Mouse (Mus musculus): ENCODE data around the gene Wbp1. TPM values are rescaled to one million over a fixed set of nuclear protein-coding genes. Genes with fewer than 3 reads are reported as not detected.

The Wbp1 gene
- polyA plus RNA-seq, 1 experiment from 2014 or later, result 32.3 TPM

GRCm38 (mm10) chr6:83101688-83102556 lies 19.4 kb downstream of the Wbp1 start:
- Histone ChIP-seq H3K27ac (peak overlapping the region; percentile 85), H3K36me3 (peaks cover 25% of the 10 kb centered on the region), H3K4me2 (peak overlapping the region; percentile 99), H3K4me3 (replicated peaks) (peak overlapping the region; percentile 81), H3K27me3 (peaks cover 11% of the 10 kb centered on the region; the same call in 1 of the 2 replicates), H3K9ac (peak overlapping the region; percentile 90), H3K4me1 (replicated peaks) (peaks cover 28% of the 10 kb centered on the region), H3K9me3 (replicated peaks) (no peaks in the 10 kb centered on the region)
- WGBS (ENCODE audit: insufficient replicate concordance), result under 1% methylated on average over 74 of the region's 74 CpGs
- peak; percentile 73 for DNase-seq
- peak; percentile 70 for ATAC-seq (ENCODE audit: low read depth)

DNA sequence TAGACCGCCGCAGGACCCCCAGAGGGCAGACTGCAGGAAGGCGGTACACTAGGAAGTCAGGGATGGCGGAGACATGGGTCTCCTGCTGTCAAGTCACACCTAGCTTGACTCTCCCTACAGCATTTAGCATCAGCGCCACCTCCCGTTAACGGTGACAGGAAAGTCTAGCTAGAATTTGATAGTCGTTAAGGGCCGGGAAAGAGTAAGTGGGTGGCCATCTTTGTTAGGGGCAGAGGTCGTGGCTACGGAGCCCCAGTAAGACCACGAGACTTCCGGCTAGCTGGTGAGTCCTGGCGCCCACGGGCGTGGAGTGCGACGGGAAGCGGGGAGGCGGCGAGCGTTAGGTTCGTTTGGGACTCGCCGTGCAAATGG lies 20.1 kb downstream of the Wbp1 start, which contains the start of the genes Ccdc142 and Gm42688:
Gene Ccdc142 (plus strand): TSS at position 286 of the 372 bp plus-strand sequence.
Gene Gm42688 (plus strand): TSS at position 302 of the 372 bp plus-strand sequence.
- Histone ChIP-seq H3K4me2 (peak within 1 kb of the TSS; percentile 99), H3K27me3 (peaks cover 14% of the 10 kb centered on the region), H3K9me3 (replicated peaks) (no peaks in the 10 kb centered on the region), H3K27ac (peak within 1 kb of the TSS; percentile 85), H3K4me1 (replicated peaks) (peaks cover 27% of the 10 kb centered on the region), H3K4me3 (replicated peaks) (peak within 1 kb of the TSS; percentile 81), H3K36me3 (peaks cover 21% of the 10 kb centered on the region), H3K9ac (peak within 1 kb of the TSS; percentile 90)
- WGBS (ENCODE audit: insufficient replicate concordance), result 2% methylated on average over 25 of the region's 25 CpGs
- DNase-seq, result peak; percentile 82
- ATAC-seq (ENCODE audit: low read depth), result peak; percentile 81

DNA sequence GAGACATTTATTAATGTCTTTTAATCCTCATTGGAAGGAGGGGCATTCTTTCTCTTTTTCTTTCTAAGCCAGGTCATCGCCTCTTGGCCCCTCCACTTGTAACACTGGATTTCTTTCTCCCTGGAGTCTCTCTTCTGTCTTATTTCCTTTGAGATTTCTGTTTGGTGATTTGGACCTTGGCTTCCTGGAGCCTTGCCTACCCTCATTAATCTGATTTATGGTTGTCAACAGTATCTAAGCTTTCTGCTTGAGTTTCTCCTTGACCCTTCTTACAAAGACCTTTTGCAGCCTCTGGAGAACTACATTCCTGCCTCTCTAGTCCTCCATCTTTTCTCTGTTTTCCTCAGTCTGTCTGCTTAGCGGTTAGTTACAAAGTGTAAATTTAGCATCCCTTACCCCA lies 22.9 kb downstream of the Wbp1 start:
- Histone ChIP-seq H3K27ac (no peak overlapping the region), H3K36me3 (0 out of 2 replicates have a peak, but pooled peaks cover under 1% of the 10 kb centered on the region), H3K4me1 (replicated peaks) (peaks cover 25% of the 10 kb centered on the region), H3K4me2 (no peak overlapping the region), H3K9ac (no peak overlapping the region), H3K27me3 (peaks cover 27% of the 10 kb centered on the region), H3K4me3 (replicated peaks) (no peak overlapping the region), H3K9me3 (replicated peaks) (peaks cover 3% of the 10 kb centered on the region; the same call in 1 of the 2 replicates)
- no peak for DNase-seq
- ATAC-seq (ENCODE audit: low read depth), result no peak
- 73% methylated on average over 2 of the region's 2 CpGs for WGBS (ENCODE audit: insufficient replicate concordance)

GRCm38 (mm10) chr6:83095968-83096367 lies 25.4 kb downstream of the Wbp1 start:
- H3K36me3 ChIP-seq, result no peaks in the 10 kb centered on the region
- no peak for ATAC-seq (ENCODE audit: low read depth)
- no peak overlapping the region for H3K27ac ChIP-seq
- 39% methylated on average over 6 of the region's 6 CpGs for WGBS (ENCODE audit: insufficient replicate concordance)
- H3K9ac ChIP-seq, result no peak overlapping the region
- no peak overlapping the region for H3K4me3 ChIP-seq (replicated peaks)
- no peak for DNase-seq
- peaks cover 4% of the 10 kb centered on the region for H3K4me1 ChIP-seq (replicated peaks)
- H3K27me3 ChIP-seq, result peaks cover 43% of the 10 kb centered on the region
- no peak overlapping the region for H3K4me2 ChIP-seq
- peaks cover 3% of the 10 kb centered on the region; the same call in 1 of the 2 replicates for H3K9me3 ChIP-seq (replicated peaks)

DNA sequence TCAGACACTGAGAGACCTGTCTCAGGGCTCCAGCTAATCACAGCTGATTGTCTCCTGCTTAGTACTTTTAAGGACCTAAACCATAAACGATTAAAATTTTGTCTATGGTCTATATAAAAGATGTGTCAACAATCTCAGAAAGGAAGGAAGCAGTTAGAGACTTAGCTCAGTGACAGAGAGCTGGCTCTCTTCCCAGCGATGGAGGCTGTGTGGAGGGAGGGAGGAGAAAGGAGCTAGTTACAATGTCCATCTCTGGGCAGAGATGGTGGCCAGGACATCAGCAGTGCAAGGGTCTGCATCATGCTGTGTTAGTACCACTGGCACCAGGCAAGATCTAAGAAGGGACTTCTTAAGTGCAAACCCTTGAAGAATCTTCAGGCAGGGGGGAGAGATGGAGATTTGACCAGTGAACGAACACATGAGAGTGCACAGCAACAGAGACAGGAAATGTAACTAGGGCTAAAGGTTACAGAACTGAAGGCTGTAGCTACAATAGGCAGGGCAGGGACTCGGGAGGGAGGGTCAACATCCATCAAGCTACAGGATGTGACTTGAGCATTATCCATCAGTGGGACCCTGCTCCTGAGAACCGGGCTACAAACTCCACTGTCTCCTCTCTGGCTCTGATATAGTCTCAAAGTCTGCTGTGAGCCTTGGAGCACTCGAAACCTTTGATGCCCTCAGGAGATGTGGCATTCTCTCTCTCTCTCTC lies 28.8 kb downstream of the Wbp1 start:
- H3K4me1 ChIP-seq (replicated peaks), result peaks cover 3% of the 10 kb centered on the region; the same call in 1 of the 2 replicates
- no peaks in the 10 kb centered on the region for H3K36me3 ChIP-seq
- peaks cover 68% of the 10 kb centered on the region for H3K27me3 ChIP-seq
- no peak overlapping the region for H3K27ac ChIP-seq
- no peak overlapping the region for H3K4me2 ChIP-seq
- no peak overlapping the region for H3K9ac ChIP-seq
- WGBS (ENCODE audit: insufficient replicate concordance), result 18% methylated on average over 6 of the region's 6 CpGs
- no peak overlapping the region for H3K4me3 ChIP-seq (replicated peaks)
- DNase-seq (no peak), ATAC-seq (ENCODE audit: low read depth) (no peak)
- peaks cover 3% of the 10 kb centered on the region; the same call in 1 of the 2 replicates for H3K9me3 ChIP-seq (replicated peaks)

DNA sequence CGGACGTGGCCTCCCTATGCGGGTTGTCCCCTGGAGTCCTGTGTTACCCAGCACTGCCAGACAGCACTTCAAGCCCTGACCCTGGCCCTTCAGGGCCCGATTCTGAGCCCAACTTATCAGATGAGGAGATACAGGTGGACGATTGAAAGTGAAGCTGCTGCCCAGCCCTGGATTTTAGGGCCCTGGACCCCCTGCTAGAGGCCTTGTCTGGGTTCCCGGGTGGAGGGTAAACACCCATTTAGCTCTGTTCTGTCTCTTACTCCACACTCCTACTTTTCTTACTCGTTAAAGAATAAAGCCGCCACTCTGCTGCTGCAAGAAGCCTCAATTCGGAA lies 33.5 kb downstream of the Wbp1 start:
- Histone ChIP-seq H3K9ac (0 out of 2 replicates have a peak overlapping the region, but pooled peaks have one; percentile 13), H3K27ac (no peak overlapping the region), H3K27me3 (peaks cover 93% of the 10 kb centered on the region), H3K9me3 (replicated peaks) (no peaks in the 10 kb centered on the region), H3K36me3 (no peaks in the 10 kb centered on the region), H3K4me2 (peak overlapping the region; percentile 51), H3K4me1 (replicated peaks) (peaks cover 15% of the 10 kb centered on the region), H3K4me3 (replicated peaks) (peak overlapping the region; percentile 33)
- no peak for ATAC-seq (ENCODE audit: low read depth)
- 15% methylated on average over 9 of the region's 9 CpGs for WGBS (ENCODE audit: insufficient replicate concordance)
- no peak for DNase-seq

GRCm38 (mm10) chr6:83087205-83087925 lies 34.0 kb downstream of the Wbp1 start:
- peak overlapping the region; percentile 51 for H3K4me2 ChIP-seq
- peak overlapping the region; percentile 33 for H3K4me3 ChIP-seq (replicated peaks)
- peak overlapping the region; percentile 13; the same call in 1 of the 2 replicates for H3K9ac ChIP-seq
- peaks cover 93% of the 10 kb centered on the region for H3K27me3 ChIP-seq
- H3K9me3 ChIP-seq (replicated peaks), result no peaks in the 10 kb centered on the region
- DNase-seq, result no peak
- 4% methylated on average over 47 of the region's 47 CpGs for WGBS (ENCODE audit: insufficient replicate concordance)
- peaks cover 15% of the 10 kb centered on the region for H3K4me1 ChIP-seq (replicated peaks)
- no peak overlapping the region for H3K27ac ChIP-seq
- ATAC-seq (ENCODE audit: low read depth), result no peak
- peaks cover under 1% of the 10 kb centered on the region; the same call in 1 of the 2 replicates for H3K36me3 ChIP-seq

DNA sequence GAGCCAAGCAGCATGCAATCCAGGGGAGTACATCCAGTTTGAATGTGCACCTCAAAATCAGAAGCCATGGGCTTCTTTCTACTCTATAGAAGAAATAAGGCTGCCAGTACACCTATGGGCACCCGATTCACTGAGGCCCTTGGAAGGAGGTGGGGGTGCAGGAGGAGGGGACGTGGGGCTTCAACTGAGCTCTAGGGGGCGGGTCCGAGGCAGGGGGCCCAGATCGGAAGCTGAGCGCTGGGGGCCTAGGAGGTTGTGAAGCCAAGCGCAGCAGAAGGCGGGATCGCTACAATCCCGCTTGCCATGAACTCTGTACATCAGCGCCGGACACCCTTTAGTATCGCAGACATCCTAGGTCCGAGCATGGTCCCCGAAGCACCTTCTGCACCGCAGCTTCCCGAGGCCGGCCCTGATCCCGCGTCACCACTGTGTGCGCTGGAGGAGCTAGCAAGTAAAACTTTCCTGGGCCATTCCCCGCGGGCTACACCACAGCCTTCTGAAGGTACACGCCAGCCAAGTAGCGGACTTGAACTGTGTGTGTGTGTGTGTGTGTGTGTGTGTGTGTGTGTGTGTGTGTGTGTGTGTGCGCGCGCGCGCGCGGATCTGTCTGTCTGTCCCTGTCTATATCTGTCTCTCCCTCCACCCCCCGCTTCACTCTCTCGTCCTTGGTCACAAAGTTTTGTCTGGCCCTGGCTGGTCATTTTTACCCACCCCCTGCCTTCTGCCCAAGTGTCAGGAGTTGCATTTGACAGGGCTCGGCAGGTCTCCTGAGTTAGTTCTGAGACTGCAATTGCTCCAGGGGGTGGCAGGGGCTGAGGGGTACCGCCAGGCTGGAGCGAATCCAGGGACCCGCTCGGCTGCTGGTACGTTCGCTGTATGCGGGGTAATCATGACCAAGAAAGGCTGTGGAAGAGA lies 35.0 kb downstream of the Wbp1 start, which contains the start of gene Lbx2:
Gene Lbx2 (plus strand): TSS at position 247 of the 915 bp plus-strand sequence.
- peaks cover 91% of the 10 kb centered on the region for H3K27me3 ChIP-seq
- H3K27ac ChIP-seq, result no peak within 1 kb of the TSS
- ATAC-seq (ENCODE audit: low read depth) (no peak), DNase-seq (no peak)
- 2% methylated on average over 39 of the region's 42 CpGs for WGBS (ENCODE audit: insufficient replicate concordance)
- peaks cover 8% of the 10 kb centered on the region for H3K36me3 ChIP-seq
- H3K9ac ChIP-seq, result no peak within 1 kb of the TSS
- no peaks in the 10 kb centered on the region for H3K9me3 ChIP-seq (replicated peaks)
- peaks cover 15% of the 10 kb centered on the region for H3K4me1 ChIP-seq (replicated peaks)
- peak within 1 kb of the TSS; percentile 51 for H3K4me2 ChIP-seq
- H3K4me3 ChIP-seq (replicated peaks), result peak within 1 kb of the TSS; percentile 34; the same call in 1 of the 2 replicates

- Histone ChIP-seq H3K4me1 (replicated peaks) (peaks cover 29% of the 10 kb centered on the region), H3K4me3 (replicated peaks) (no peak overlapping the region), H3K27ac (no peak overlapping the region), H3K27me3 (peaks cover 75% of the 10 kb centered on the region), H3K9me3 (replicated peaks) (no peaks in the 10 kb centered on the region), H3K9ac (no peak overlapping the region), H3K36me3 (peaks cover 19% of the 10 kb centered on the region), H3K4me2 (no peak overlapping the region)
- ATAC-seq (ENCODE audit: low read depth) (no peak), DNase-seq (no peak)
- 17% methylated on average over 6 of the region's 6 CpGs for WGBS (ENCODE audit: insufficient replicate concordance)
Measured at GRCm38 (mm10) chr6:83084477-83084876, 36.9 kb downstream of the Wbp1 start.

- no peak for ATAC-seq (ENCODE audit: low read depth)
- no peak overlapping the region for H3K27ac ChIP-seq
- DNase-seq, result no peak
Measured at GRCm38 (mm10) chr6:83083497-83083896, 37.9 kb downstream of the Wbp1 start.

More at GRCm38 (mm10) chr6:83083497-83083896, 37.9 kb downstream of the Wbp1 start:
- Histone ChIP-seq H3K9ac (no peak overlapping the region), H3K4me3 (replicated peaks) (no peak overlapping the region), H3K9me3 (replicated peaks) (no peaks in the 10 kb centered on the region), H3K4me1 (replicated peaks) (peaks cover 37% of the 10 kb centered on the region), H3K27me3 (peaks cover 66% of the 10 kb centered on the region), H3K4me2 (no peak overlapping the region), H3K36me3 (peaks cover 19% of the 10 kb centered on the region)
- 31% methylated on average over 5 of the region's 5 CpGs for WGBS (ENCODE audit: insufficient replicate concordance)
